Mouse (Mus musculus) spleen, adult 2 months (tissue): ENCODE data around the gene Trim21. TPM values are rescaled to one million over a fixed set of nuclear protein-coding genes. Genes with fewer than 3 reads are reported as not detected.

ENCODE experiments used
- DNase-seq, 2 experiments: peaks; one replicate each; pipeline versions ENCODE4 v3.0.0 to v3.0.0-alpha.2; 2012 to 2021; ENCODE audit warnings: low spot score in 2 of 2, low read depth in 1 of 2
- H3K27ac ChIP-seq: fragments of 200-500 bp; 2 replicates; pipeline ENCODE4 v1.5.1; 2012; ENCODE audit warnings: low read length, inconsistent platforms; ENCODE audit not compliant: insufficient read depth
- H3K27me3 ChIP-seq: fragments of 200-500 bp; 2 replicates; pipeline ENCODE4 v1.6.1; 2012; ENCODE audit warnings: mild to moderate bottlenecking, moderate library complexity, low read length, inconsistent platforms; ENCODE audit not compliant: control insufficient read depth, insufficient read depth
- H3K36me3 ChIP-seq: fragments of 200-500 bp; 2 replicates; pipeline ENCODE4 v1.6.1; 2012; ENCODE audit warnings: mild to moderate bottlenecking, low read length, inconsistent platforms; ENCODE audit not compliant: control insufficient read depth, insufficient read depth
- H3K4me1 ChIP-seq: fragments of 200-500 bp; 2 replicates; pipeline ENCODE4 v1.6.1; 2011; ENCODE audit warnings: inconsistent platforms; ENCODE audit not compliant: control insufficient read depth, insufficient read depth, insufficient read length
- H3K4me3 ChIP-seq: fragments of 200-500 bp; 2 replicates; pipeline ENCODE4 v1.5.1; 2011; ENCODE audit warnings: mild to moderate bottlenecking, inconsistent platforms; ENCODE audit not compliant: insufficient read depth, insufficient read length; ENCODE audit errors: extremely low read depth
- CTCF ChIP-seq: fragments of 200-500 bp; IDR thresholded peaks from 2 replicates; pipeline ENCODE4 v1.5.1; 2011; ENCODE audit warnings: mild to moderate bottlenecking, inconsistent platforms; ENCODE audit not compliant: insufficient read depth, insufficient read length, insufficient replicate concordance; ENCODE audit errors: extremely low read depth
- POLR2A ChIP-seq: fragments of 200-500 bp; IDR thresholded peaks from 2 replicates; pipeline ENCODE4 v1.6.1; 2011; ENCODE audit warnings: low read depth, low read length, inconsistent platforms
- WGBS: fragments of 180-500 bp; shearing (Covaris S2); methylation state at CpG from one replicate; pipeline ENCODE4 v1.1.7; 2018; 5-methylcytosine and 5-hydroxymethylcytosine counted together
- polyA plus RNA-seq: library from polyadenylated mRNA; depleted of rRNA; stranded (reverse); fragments of >200 nt; gene quantifications from 2 replicates; pipeline ENCODE4 v1.2.3, GENCODE M21; 2012

Gene Trim21
- polyA plus RNA-seq, 1 experiment, result 6.3 TPM

DNA sequence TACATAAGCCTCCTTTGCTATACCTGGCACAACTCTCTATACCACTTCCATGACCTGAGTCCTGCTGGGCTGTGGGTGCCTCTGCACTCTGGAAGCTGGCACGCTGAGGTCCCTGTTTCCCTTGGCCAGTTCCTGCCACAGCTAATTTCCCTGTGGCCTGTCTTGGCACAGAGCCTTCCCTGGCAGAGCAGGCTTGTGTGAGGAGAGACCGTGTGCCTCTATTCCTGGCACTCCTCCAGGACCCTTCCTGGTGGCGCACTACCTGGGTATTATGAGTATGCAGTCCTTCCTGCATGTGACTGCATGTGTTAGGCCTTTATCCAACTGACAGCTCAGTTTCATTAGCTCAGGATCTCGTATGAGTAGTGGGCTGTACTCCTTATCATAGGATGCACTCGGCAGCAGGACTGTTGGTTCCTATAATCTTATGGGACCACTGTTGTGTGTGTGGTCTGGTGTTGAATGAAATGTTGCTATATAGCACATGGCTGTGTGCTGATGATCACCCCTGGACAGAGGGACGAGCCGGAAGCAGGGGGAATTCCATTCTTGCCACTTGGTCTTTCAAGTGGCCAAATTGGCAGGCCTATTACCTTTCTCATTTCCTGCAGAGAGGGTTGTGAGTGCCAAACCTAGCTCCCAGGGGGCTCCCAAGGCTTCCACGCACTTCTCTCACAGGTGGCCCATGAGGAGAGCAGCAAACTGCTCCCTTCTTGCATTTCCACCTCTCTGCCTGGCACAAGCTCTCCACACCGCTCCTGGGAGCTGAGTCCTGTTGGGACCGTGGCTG lies 48.8 kb downstream of the Trim21 start:
- H3K27ac ChIP-seq, result no peak overlapping the region
- DNase-seq, result no peak
- 0 out of 2 replicates have a peak, but pooled peaks cover 3% of the 10 kb centered on the region for H3K27me3 ChIP-seq
- H3K4me1 ChIP-seq, result peaks cover 4% of the 10 kb centered on the region
- WGBS, result 66% methylated on average over 10 of the region's 10 CpGs
- H3K36me3 ChIP-seq, result no peaks in the 10 kb centered on the region
- no peak for TF ChIP-seq POLR2A
- no peak for TF ChIP-seq CTCF
- H3K4me3 ChIP-seq, result no peak overlapping the region

GRCm38 (mm10) chr7:102514144-102514543 lies 51.1 kb downstream of the Trim21 start:
- no peak for DNase-seq
- Histone ChIP-seq H3K4me3 (no peak overlapping the region), H3K27me3 (0 out of 2 replicates have a peak, but pooled peaks cover 3% of the 10 kb centered on the region), H3K27ac (no peak overlapping the region), H3K36me3 (no peaks in the 10 kb centered on the region), H3K4me1 (peaks cover 4% of the 10 kb centered on the region)
- TF ChIP-seq POLR2A, result no peak
- WGBS, result 17% methylated on average over 4 of the region's 4 CpGs

- Histone ChIP-seq H3K4me3 (peak overlapping the region; percentile 45; the same call in 1 of the 2 replicates), H3K27ac (no peak overlapping the region), H3K36me3 (no peaks in the 10 kb centered on the region), H3K27me3 (0 out of 2 replicates have a peak, but pooled peaks cover 3% of the 10 kb centered on the region), H3K4me1 (peaks cover 4% of the 10 kb centered on the region)
- TF ChIP-seq POLR2A (no peak), CTCF (peak; percentile 90)
- peak; percentile 31 to 83 for DNase-seq
- WGBS, result 2% methylated on average over 54 of the region's 54 CpGs
These were observed 52.4 kb downstream of the Trim21 start for GRCm38 (mm10) chr7:102512814-102513435.

DNA sequence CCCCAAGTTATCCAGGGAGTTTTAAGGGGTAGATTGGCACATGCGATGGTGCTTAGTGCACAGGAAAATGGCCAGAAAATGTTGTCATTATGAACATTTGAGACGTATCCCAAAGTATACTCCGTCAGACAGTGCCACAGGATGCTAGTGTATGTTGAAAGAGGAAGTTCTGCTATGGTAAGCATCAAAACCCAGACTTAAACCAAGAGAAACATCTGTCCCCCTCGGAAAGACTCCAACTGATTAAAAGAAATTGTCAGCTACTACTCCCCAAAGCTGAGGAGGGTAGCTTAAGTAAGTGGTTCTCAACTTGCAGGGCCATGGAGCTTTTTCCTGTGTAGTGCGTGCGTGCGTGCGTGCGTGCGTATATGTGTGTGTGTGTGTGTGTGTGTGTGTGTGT lies 53.4 kb downstream of the Trim21 start:
- no peak for TF ChIP-seq CTCF
- TF ChIP-seq POLR2A, result no peak
- 56% methylated on average over 10 of the region's 10 CpGs for WGBS
- H3K4me1 ChIP-seq, result peaks cover 4% of the 10 kb centered on the region
- no peaks in the 10 kb centered on the region for H3K36me3 ChIP-seq
- H3K27me3 ChIP-seq, result 0 out of 2 replicates have a peak, but pooled peaks cover 3% of the 10 kb centered on the region
- DNase-seq, result no peak
- H3K4me3 ChIP-seq, result no peak overlapping the region
- no peak overlapping the region for H3K27ac ChIP-seq

- DNase-seq, result no peak
- H3K4me1 ChIP-seq, result peaks cover 4% of the 10 kb centered on the region
- no peak overlapping the region for H3K4me3 ChIP-seq
- no peak overlapping the region for H3K27ac ChIP-seq
- 89% methylated on average over 7 of the region's 7 CpGs for WGBS
- 0 out of 2 replicates have a peak, but pooled peaks cover 3% of the 10 kb centered on the region for H3K27me3 ChIP-seq
- no peaks in the 10 kb centered on the region for H3K36me3 ChIP-seq
- no peak for TF ChIP-seq CTCF
- no peak for TF ChIP-seq POLR2A
These were observed 55.6 kb downstream of the Trim21 start for GRCm38 (mm10) chr7:102509726-102510125.

- no peak for DNase-seq
- Histone ChIP-seq H3K27ac (no peak overlapping the region), H3K4me1 (peaks cover 4% of the 10 kb centered on the region), H3K4me3 (no peak overlapping the region), H3K27me3 (0 out of 2 replicates have a peak, but pooled peaks cover 3% of the 10 kb centered on the region), H3K36me3 (no peaks in the 10 kb centered on the region)
- 92% methylated on average over 6 of the region's 6 CpGs for WGBS
- TF ChIP-seq POLR2A, result no peak
- no peak for TF ChIP-seq CTCF
These were observed 56.6 kb downstream of the Trim21 start for GRCm38 (mm10) chr7:102508666-102509065.
